Mouse (Mus musculus): ENCODE measurements around the gene Cdk4. TPM values are rescaled to one million over a fixed set of nuclear protein-coding genes. Genes with fewer than 3 reads are reported as not detected.

Cdk4 gene
- 47.5 and 59.4 TPM in 2 replicates for polyA plus RNA-seq (2012; rRNA removed)

DNA sequence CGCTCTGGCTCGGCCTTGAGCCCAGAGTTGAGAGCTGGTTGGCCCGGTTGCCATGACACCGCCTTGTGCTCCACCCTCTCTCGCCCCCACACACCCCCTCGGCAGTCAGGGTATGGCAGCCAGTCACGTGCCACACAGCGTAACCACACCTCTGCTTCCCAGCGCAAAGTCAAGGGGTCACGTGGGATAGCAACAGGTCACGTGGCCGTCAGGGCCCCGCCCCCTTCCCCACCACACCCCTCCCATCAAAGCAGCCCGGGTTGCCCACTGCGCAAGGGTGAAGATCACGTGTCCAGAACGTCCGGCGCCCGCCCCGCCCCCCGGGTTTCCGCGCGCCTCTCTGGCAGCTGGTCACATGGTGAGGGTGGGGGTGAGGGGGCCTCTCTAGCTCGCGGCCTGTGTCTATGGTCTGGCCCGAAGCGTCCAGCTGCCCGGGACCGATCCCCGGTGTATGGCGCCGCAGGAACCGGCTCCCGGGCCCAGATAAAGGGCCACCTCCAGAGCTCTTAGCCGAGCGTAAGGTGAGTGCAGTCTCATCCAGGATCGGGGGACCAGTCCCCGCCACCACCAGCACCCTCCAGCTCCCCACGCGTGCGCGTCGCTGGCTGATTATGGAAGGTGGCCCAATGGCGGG lies at the start of gene Cdk4:
Cdk4 (plus strand) TSS at position 296 of the 634 bp plus-strand sequence.

DNA sequence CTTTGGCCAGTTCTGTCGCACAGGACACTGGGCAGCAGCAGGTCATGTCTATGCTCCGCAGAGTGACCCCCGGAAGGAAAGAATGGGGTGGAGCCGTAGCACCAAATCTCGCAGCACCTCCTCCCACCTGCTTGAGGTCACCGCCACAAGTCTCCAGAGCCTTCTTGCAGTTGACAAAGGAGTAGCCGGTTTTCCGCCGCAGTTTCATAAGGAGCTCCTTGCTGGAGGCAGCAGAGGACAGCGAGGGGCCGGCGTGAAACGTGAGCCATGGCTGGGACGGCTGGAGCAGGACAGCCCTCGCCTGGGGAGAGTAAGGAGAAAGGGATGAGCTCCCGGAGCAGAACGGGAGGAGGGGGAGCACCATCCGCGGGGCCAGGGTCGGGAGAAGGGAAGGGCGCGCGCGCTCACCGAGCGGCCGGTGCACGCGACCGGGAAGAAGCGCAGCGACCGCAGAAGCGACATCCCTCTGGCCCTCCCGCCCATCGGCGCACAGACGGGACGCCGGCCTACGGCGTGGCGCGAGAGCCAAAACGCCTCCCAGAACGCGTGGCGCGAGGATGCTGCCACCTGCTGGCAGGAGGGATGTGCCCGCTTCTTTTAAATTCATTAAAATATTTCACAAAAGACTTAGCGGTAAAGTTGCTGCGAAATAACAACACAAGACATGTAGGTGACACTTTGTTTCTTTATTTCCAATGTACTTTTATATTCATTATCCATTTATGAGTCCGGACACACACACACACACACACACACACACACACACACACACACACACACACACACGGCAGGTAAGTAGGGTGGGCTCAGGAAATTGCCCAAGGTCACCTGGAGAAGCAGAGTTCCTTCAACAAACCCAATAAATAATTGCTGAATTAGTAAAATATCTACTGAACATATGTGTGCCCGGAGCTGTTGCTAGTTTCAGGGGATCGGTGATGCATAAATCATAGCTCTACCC lies 32.7 kb upstream of the Cdk4 start, which contains the start of gene Tsfm:
Tsfm (minus strand) TSS at position 505 of the 961 bp plus-strand sequence.

DNA sequence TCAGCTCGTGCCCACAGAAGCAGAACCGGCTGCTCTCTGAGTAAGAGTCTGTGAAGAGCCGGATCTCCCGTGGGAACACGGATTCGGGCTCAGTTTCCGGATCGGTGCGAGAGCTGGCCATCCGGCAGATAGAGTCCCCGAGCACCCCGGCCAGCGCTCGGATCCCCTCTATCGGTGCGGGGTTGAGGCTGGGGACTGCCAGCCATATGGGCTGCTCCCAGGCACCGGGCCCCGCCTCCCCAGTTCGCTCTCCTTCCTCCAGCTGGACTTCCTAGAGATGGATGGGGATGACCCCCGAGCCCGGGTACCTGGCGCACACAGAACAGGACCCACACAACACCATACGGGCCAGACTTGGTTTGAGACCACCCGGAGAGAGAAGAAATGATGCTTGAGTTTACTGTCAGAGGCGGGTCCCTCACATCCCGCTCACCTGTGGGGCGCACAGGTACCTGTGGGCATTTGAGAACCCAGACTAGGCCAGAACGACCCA lies 22.0 kb upstream of the Cdk4 start, which contains the start of the genes Mettl1 and Eef1akmt3:
Mettl1 (plus strand) TSS at position 141 of the 493 bp plus-strand sequence.
Eef1akmt3 (minus strand) TSS at position 240 of the 493 bp plus-strand sequence.

DNA sequence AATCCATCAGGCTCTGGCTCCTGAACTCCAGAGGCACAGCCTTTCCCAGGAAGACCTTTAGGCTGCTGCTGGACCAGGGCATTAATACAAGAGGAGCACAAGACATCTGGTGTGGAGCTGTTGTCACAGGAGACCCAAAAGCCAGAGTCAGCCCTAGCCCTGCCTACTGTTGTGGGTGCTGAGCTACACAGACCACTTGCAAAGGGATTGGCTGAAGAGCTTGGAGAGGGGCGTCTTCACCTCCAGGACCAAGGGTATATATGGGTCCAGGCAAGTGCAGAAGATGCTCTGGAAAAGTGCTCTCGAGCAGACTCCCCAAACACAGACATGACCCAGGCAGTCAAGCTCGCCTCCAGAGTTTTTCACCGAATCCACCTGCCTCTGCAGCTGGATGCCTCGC lies 15.4 kb upstream of the Cdk4 start, which contains the start of gene Cyp27b1:
Cyp27b1 (plus strand) TSS at position 297 of the 400 bp plus-strand sequence.

DNA sequence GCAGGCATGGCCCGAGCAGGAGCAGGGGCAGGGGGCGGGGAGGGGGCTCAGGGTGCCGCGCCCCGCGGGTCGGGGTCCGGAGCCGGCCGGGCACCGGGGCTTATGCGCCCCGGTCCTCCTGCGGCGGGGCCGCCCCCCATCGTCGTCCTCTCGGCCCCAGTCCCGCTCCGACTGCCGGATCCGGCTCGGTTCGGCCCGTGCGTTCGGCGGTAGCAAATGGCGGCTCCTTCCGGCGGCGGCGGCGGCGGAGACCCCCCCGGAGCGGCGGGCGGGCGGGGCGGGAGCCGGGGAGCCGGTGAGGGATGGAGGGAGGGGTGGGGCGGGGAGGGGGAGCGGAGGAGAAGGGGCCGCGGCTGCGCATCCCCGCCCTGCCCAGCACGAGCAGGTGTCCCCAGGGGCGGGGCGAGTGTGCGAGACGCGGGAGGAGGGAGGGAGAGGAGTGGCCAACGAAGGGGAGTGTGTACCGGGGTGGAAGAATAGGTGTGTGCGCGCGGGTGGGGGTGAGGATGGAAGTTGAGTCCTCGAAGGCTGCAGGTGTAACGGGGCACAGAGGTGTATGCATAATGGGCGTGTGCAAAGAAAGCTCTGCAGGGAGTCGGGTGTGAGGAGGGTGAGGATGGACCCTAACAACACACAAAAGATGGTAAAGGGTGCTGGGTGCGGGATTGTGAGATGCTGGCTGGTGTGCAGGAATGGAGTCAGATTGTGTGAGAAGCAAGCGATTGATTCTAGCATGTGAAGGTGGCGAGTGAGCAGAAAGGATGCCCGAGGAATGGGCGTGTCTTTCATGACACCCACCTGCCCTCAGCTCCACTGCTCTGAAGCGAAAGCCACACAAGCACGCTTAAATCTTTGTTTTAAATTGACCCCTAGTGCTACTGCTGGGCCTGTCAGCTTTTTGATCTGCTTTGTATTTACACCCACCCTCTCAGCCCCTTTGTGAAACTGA lies 3.1 kb upstream of the Cdk4 start, which contains the start of gene March9:
March9 (minus strand) TSS at position 217 of the 949 bp plus-strand sequence.

DNA sequence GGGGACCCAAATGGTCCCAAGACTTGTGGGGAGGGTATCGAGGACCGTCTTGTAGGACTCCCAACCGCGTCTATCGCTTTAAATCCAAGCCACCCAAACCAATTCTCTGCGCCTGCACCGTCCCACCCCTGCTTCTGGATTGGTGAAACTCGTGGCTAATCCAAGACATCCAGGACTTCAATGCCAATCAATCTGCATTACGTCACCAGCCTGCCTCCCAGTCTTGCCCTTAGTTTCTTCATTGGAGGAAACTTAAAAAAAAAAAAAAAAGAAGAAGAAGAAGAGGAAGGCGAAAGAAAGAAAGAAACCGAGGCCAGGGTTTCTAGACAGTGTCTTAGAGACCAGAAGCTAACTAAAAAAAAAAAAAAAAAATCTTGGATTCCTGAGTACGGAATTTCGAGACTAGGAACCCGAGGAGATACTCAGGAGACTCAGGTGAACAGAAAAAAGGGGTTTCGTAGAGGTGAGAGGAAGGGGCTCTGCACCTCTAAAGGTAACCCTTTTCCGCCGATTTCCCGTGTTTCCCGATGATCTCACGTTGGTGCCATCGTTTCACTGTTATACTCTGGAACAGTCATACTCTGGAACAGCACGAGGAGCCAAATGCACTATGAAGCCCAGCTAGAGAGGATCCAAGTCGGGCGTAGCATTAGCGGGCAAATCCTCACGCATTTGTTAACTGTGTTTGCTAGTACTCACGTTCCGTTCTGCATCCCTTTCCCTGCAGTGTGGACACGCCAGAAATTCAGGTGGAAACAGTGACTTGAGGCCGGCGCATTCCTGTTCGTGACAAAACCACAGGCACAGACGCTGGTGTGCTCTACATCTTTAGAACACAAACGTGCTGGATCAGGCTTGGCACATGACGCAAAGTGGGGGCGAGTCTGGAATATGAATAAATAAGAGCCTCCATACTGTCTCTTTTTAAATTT lies 7.1 kb downstream of the Cdk4 start, which contains the start of gene Tspan31:
Tspan31 (minus strand) TSS at position 75 of the 932 bp plus-strand sequence.

DNA sequence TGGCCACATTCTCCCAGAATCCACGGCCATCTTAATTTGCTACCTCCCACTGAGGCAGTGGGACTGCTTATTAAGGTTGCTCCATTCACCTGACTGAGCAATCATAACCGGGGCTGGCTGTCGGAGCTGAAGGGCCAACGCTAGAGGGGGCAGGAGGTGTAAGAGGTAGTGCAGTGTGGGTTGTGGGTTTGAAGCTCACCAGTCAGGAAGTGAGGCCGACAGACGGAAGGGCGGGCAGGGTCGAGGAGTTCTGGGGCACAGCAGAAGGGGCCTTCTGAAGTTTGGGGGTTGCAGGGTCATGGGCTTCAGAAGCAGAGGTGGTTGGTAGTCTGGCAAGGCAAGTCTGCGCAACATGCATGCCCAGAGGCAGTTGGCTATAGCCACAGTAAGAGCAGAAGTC lies 11.7 kb downstream of the Cdk4 start, which contains the start of gene Agap2:
Agap2 (plus strand) TSS at position 205 of the 400 bp plus-strand sequence.

Other genes with a start within 250 kb of the Cdk4 start
- gene Atp23, start 162.2 kb upstream of the Cdk4 start, polyA plus RNA-seq (2012; rRNA removed): 3.1 and 3.2 TPM in 2 replicates
- gene Ctdsp2, start 84.8 kb upstream of the Cdk4 start, polyA plus RNA-seq (2012; rRNA removed): 41.0 and 43.8 TPM in 2 replicates
- 17.5 and 21.4 TPM in 2 replicates for gene Avil, start 62.8 kb upstream of the Cdk4 start, polyA plus RNA-seq (2012; rRNA removed)
- 21.3 and 39.8 TPM in 2 replicates for gene Tsfm, start 32.7 kb upstream of the Cdk4 start, polyA plus RNA-seq (2012; rRNA removed)
- 9.2 and 10.7 TPM in 2 replicates for gene Mettl1, start 22.1 kb upstream of the Cdk4 start, polyA plus RNA-seq (2012; rRNA removed)
- 1.1 and 1.4 TPM in 2 replicates for gene Eef1akmt3, start 22.0 kb upstream of the Cdk4 start, polyA plus RNA-seq (2012; rRNA removed)
- gene Cyp27b1, start 15.3 kb upstream of the Cdk4 start, polyA plus RNA-seq (2012; rRNA removed): 0.66 and 1.2 TPM in 2 replicates
- 5.7 and 8.0 TPM in 2 replicates for gene March9, start 3.4 kb upstream of the Cdk4 start, polyA plus RNA-seq (2012; rRNA removed)
- gene Tspan31, start 6.7 kb downstream of the Cdk4 start, polyA plus RNA-seq (2012; rRNA removed): 22.0 and 25.4 TPM in 2 replicates
- 2.3 and 3.5 TPM in 2 replicates for gene Agap2, start 11.8 kb downstream of the Cdk4 start, polyA plus RNA-seq (2012; rRNA removed)
- gene Os9, start 57.6 kb downstream of the Cdk4 start, polyA plus RNA-seq (2012; rRNA removed): 44.9 and 55.6 TPM in 2 replicates
- gene B4galnt1, start 101.7 kb downstream of the Cdk4 start, polyA plus RNA-seq (2012; rRNA removed): 169 and 171 TPM in 2 replicates
- gene Slc26a10, start 117.1 kb downstream of the Cdk4 start, polyA plus RNA-seq (2012; rRNA removed): 0.96 and 2.6 TPM in 2 replicates
- 25.7 and 29.5 TPM in 2 replicates for gene Arhgef25, start 126.5 kb downstream of the Cdk4 start, polyA plus RNA-seq (2012; rRNA removed)
- gene Dtx3, start 132.2 kb downstream of the Cdk4 start, polyA plus RNA-seq (2012; rRNA removed): 49.2 and 63.1 TPM in 2 replicates
- 16.3 and 17.7 TPM in 2 replicates for gene Pip4k2c, start 148.1 kb downstream of the Cdk4 start, polyA plus RNA-seq (2012; rRNA removed)
- gene Kif5a, start 199.8 kb downstream of the Cdk4 start, polyA plus RNA-seq (2012; rRNA removed): 1.4 and 3.6 TPM in 2 replicates
- 108 and 112 TPM in 2 replicates for gene Dctn2, start 202.8 kb downstream of the Cdk4 start, polyA plus RNA-seq (2012; rRNA removed)
- gene Mbd6, start 225.5 kb downstream of the Cdk4 start, polyA plus RNA-seq (2012; rRNA removed): 35.2 and 37.4 TPM in 2 replicates
- 31.8 and 34.2 TPM in 2 replicates for gene Mars, start 248.3 kb downstream of the Cdk4 start, polyA plus RNA-seq (2012; rRNA removed)